ENCODE assay signal across 25 mouse cellular contexts in genomic region chr15:102468675-102469370, GRCm38 (mm10). TPM values are rescaled to one million over a fixed set of nuclear protein-coding genes. Genes with fewer than 3 reads are reported as not detected.
DNase-seq lines count a peak whose midpoint lies in the region; ATAC-seq and TF ChIP-seq lines count a peak whose summit lies in the region.
"Had no signal": no experiment of that assay in that cellular context is flagged by ENCODE, and none has a peak within 500 bp of the region (broad histone marks: within the 10 kb centered on the region; RNA-seq: fewer than 3 reads in every experiment).

No protein-coding gene starts in this region.

- H3K4me3 ChIP-seq in kidney, postnatal 0 days (replicated peaks; ENCODE audit: low read depth, low read length) = no peak overlapping the region
- H3K4me3 ChIP-seq in kidney, embryonic 14.5 days (ENCODE audit: low read length) = no peak overlapping the region
- no peak overlapping the region for H3K4me3 ChIP-seq in MEL (ENCODE audit: control insufficient read depth in 1 of 2, insufficient read depth in 1 of 2, low read depth in 2 of 2, low read length in 2 of 2)
- no peak overlapping the region for H3K4me3 ChIP-seq in stomach, postnatal 0 days (ENCODE audit: low read depth, low read length)
- H3K4me3 ChIP-seq: embryonic facial prominence, embryonic 13.5 days; forebrain, embryonic 12.5 days; gastrocnemius, adult 2 months; hindbrain, embryonic 12.5 days had no signal

- no peak overlapping the region for H3K27ac ChIP-seq in kidney, postnatal 0 days
- H3K27ac ChIP-seq in kidney, embryonic 14.5 days (ENCODE audit: low read depth, low read length) = no peak overlapping the region
- H3K27ac ChIP-seq in MEL (ENCODE audit: control insufficient read depth, low read depth, low read length) = no peak overlapping the region
- H3K27ac ChIP-seq in stomach, postnatal 0 days (replicated peaks) = no peak overlapping the region
- H3K27ac ChIP-seq: embryonic facial prominence, embryonic 13.5 days; forebrain, embryonic 12.5 days; hindbrain, embryonic 12.5 days had no signal

- H3K4me1 ChIP-seq in kidney, postnatal 0 days (replicated peaks; ENCODE audit: insufficient read depth, low read length) = no peaks in the 10 kb centered on the region
- H3K4me1 ChIP-seq in kidney, embryonic 14.5 days (ENCODE audit: control insufficient read depth, insufficient read depth, low read length) = peaks cover 11% of the 10 kb centered on the region; the same call in 1 of the 2 replicates
- peaks cover 6 to 9% of the 10 kb centered on the region in 2 experiments; a peak in 2 of 4 replicates for H3K4me1 ChIP-seq in MEL (ENCODE audit: control insufficient read depth in 1 of 2, insufficient read depth in 2 of 2, low read length in 2 of 2)
- H3K4me1 ChIP-seq in stomach, postnatal 0 days (replicated peaks; ENCODE audit: control insufficient read depth, insufficient read depth) = no peaks in the 10 kb centered on the region

- TF ChIP-seq CTCF in kidney, postnatal 0 days (IDR thresholded peaks at IDR 0.05; ENCODE audit: low read depth) = 0 out of 2 replicates have a peak, but pooled peaks have one; percentile 10
- TF ChIP-seq CTCF in MEL (IDR thresholded peaks at IDR 0.05 in 2 of 3, conservative IDR thresholded peaks at IDR 0.05 in 1 of 3; ENCODE audit: control insufficient read depth in 1 of 3, insufficient read depth in 1 of 3, low read depth in 2 of 3, low read length in 3 of 3, poor library complexity in 1 of 3, severe bottlenecking in 1 of 3) = peak; percentile 25 to 33 (median 26); a peak in 1 of 6 replicates
- TF ChIP-seq CTCF in stomach, postnatal 0 days (IDR thresholded peaks at IDR 0.05; ENCODE audit: low read depth) = no peak

- DNase-seq in cerebellum, adult 9-10 months = peak; percentile 43
- DNase-seq in cerebellum, postnatal 4 days (ENCODE audit: low spot score in 2 of 2) = no peak
- DNase-seq in kidney, postnatal 0 days (ENCODE audit: low spot score) = no peak
- no peak for DNase-seq in MEL (ENCODE audit: low read depth, low spot score)
- no peak for DNase-seq in stomach, postnatal 0 days (ENCODE audit: low spot score)
- no peak for DNase-seq in adrenal gland, adult 2 months
- DNase-seq: adrenal gland, postnatal 25 days; cerebellum, adult 8-10 months; cerebellum, postnatal 25 days; forebrain, postnatal 0 days; gastrocnemius, adult 2 months; gastrocnemius, postnatal 25 days; heart, postnatal 10 days; heart, postnatal 4 days had no signal

- no peak for TF ChIP-seq EP300 in MEL (IDR thresholded peaks at IDR 0.05; ENCODE audit: low read depth in 1 of 2, low read length in 2 of 2)
- TF ChIP-seq EP300 in stomach, postnatal 0 days (optimal IDR thresholded peaks at IDR 0.05) = no peak

- 0 out of 2 replicates have a peak, but pooled peaks cover 3% of the 10 kb centered on the region for H3K36me3 ChIP-seq in kidney, postnatal 0 days (ENCODE audit: insufficient read depth, low read length)
- peaks cover 2% of the 10 kb centered on the region; the same call in 1 of the 2 replicates for H3K36me3 ChIP-seq in kidney, embryonic 14.5 days (ENCODE audit: control insufficient read depth, insufficient read depth, low read length)
- H3K36me3 ChIP-seq in MEL (ENCODE audit: control insufficient read depth in 1 of 2, insufficient read depth in 2 of 2, low read length in 2 of 2) = peaks cover 13 to 23% of the 10 kb centered on the region in 2 experiments
- H3K36me3 ChIP-seq in stomach, postnatal 0 days (ENCODE audit: control insufficient read depth, insufficient read depth, low read length) = no peaks in the 10 kb centered on the region
- H3K36me3 ChIP-seq: forebrain, embryonic 12.5 days; hindbrain, embryonic 12.5 days had no signal

- 97% methylated on average over 9 of the region's 9 CpGs for WGBS in kidney, postnatal 0 days
- 92% methylated on average over 9 of the region's 9 CpGs for WGBS in kidney, embryonic 14.5 days
- 97% methylated on average over 9 of the region's 9 CpGs for WGBS in stomach, postnatal 0 days

- no peaks in the 10 kb centered on the region for H3K27me3 ChIP-seq in kidney, postnatal 0 days (ENCODE audit: insufficient read depth, low read length)
- H3K27me3 ChIP-seq in kidney, embryonic 14.5 days (ENCODE audit: control insufficient read depth, insufficient read depth, low read length) = no peaks in the 10 kb centered on the region
- H3K27me3 ChIP-seq in MEL (ENCODE audit: control insufficient read depth in 1 of 2, insufficient read depth in 2 of 2, low read length in 2 of 2) = no peaks in the 10 kb centered on the region
- no peaks in the 10 kb centered on the region for H3K27me3 ChIP-seq in stomach, postnatal 0 days (ENCODE audit: control insufficient read depth, insufficient read depth, low read length)
- H3K27me3 ChIP-seq: embryonic facial prominence, embryonic 13.5 days; forebrain, embryonic 12.5 days; hindbrain, embryonic 12.5 days had no signal

- H3K9me3 ChIP-seq in kidney, postnatal 0 days (replicated peaks; ENCODE audit: low read length) = no peaks in the 10 kb centered on the region
- no peaks in the 10 kb centered on the region for H3K9me3 ChIP-seq in kidney, embryonic 14.5 days (ENCODE audit: control insufficient read depth, low read length)
- H3K9me3 ChIP-seq in MEL (replicated peaks; ENCODE audit: insufficient read depth, low read length) = no peaks in the 10 kb centered on the region
- no peaks in the 10 kb centered on the region for H3K9me3 ChIP-seq in stomach, postnatal 0 days (ENCODE audit: control insufficient read depth, low read length)
- H3K9me3 ChIP-seq: embryonic facial prominence, embryonic 13.5 days; forebrain, embryonic 12.5 days; hindbrain, embryonic 12.5 days had no signal

- no peak overlapping the region for H3K9ac ChIP-seq in kidney, postnatal 0 days (ENCODE audit: low read depth, low read length)
- H3K9ac ChIP-seq in kidney, embryonic 14.5 days (ENCODE audit: low read depth, low read length) = no peak overlapping the region
- H3K9ac ChIP-seq in MEL (ENCODE audit: control insufficient read depth, low read depth, low read length, poor library complexity, severe bottlenecking) = no peak overlapping the region
- H3K9ac ChIP-seq in stomach, postnatal 0 days (ENCODE audit: low read length) = no peak overlapping the region
- H3K9ac ChIP-seq: embryonic facial prominence, embryonic 13.5 days; forebrain, embryonic 12.5 days; forebrain, postnatal 0 days; hindbrain, embryonic 12.5 days had no signal

- TF ChIP-seq POLR2A in MEL (IDR thresholded peaks at IDR 0.05; ENCODE audit: control insufficient read depth in 1 of 2, insufficient read depth in 1 of 2, low read depth in 1 of 2, low read length in 2 of 2, poor library complexity in 1 of 2) = no peak

- no peak overlapping the region for H3K4me2 ChIP-seq in kidney, postnatal 0 days (ENCODE audit: low read length)
- no peak overlapping the region for H3K4me2 ChIP-seq in kidney, embryonic 14.5 days (replicated peaks; ENCODE audit: low read depth, low read length)
- H3K4me2 ChIP-seq in stomach, postnatal 0 days (replicated peaks; ENCODE audit: low read depth) = no peak overlapping the region
- H3K4me2 ChIP-seq: embryonic facial prominence, embryonic 13.5 days; forebrain, embryonic 12.5 days; hindbrain, embryonic 12.5 days had no signal

- TF ChIP-seq RAD21 in MEL (IDR thresholded peaks at IDR 0.05; ENCODE audit: low read depth, low read length) = no peak

- ATAC-seq in kidney, postnatal 0 days (replicated peaks; ENCODE audit: low FRiP score, low read depth) = no peak
- ATAC-seq in kidney, embryonic 14.5 days (ENCODE audit: low FRiP score, low TSS enrichment) = no peak
- ATAC-seq in stomach, postnatal 0 days (ENCODE audit: low FRiP score, low TSS enrichment) = no peak
- ATAC-seq: activated CD4-positive, CD25-positive, alpha-beta regulatory T cell, adult 4 months; forebrain, postnatal 0 days; hindbrain, embryonic 16.5 days; inflammation-experienced regulatory T-cells, adult 6 months; intestine, postnatal 0 days had no signal

- H3K79me2 ChIP-seq in MEL (ENCODE audit: control insufficient read depth, insufficient read depth, low read length, poor library complexity) = peaks cover 27% of the 10 kb centered on the region

RNA-seq across cellular contexts. Expression of gene Pcbp2, which starts 1.5 kb away (rescaled TPM):
- polyA plus RNA-seq in kidney, postnatal 0 days (2015; fragmentation: Nextera tagmentation; extraction: Ambion mirVana) = 185 and 191 TPM in 2 replicates
- 305 and 373 TPM in 2 replicates for polyA plus RNA-seq in kidney, embryonic 14.5 days (2014; fragmentation: Nextera tagmentation; extraction: Ambion mirVana)
- total RNA-seq in MEL (2012; rRNA removed) = 359 and 427 TPM in 2 replicates
- 1,000 to 10,000 TPM in 1 of 2 experiments, 100 to 1,000 TPM in 1; 977 to 2,091 TPM for polyA plus RNA-seq in MEL (2012; ENCODE audit: insufficient read depth in 1 of 2, insufficient read length in 2 of 2, low read depth in 1 of 2, low replicate concordance in 2 of 2, missing spikeins in 1 of 2)
- polyA plus RNA-seq in stomach, postnatal 0 days (2015; fragmentation: Nextera tagmentation; extraction: Ambion mirVana) = 90.7 and 96.2 TPM in 2 replicates
- total RNA-seq in adrenal gland, adult 2 months (2021) = 100 to 1,000 TPM; 641 to 760 TPM
- 388 and 545 TPM in 2 replicates for polyA plus RNA-seq in adrenal gland, adult 2 months (2012; rRNA removed)

RNA-seq across cellular contexts. Expression of gene Prr13, which starts 10.0 kb away (rescaled TPM):
- 109 and 117 TPM in 2 replicates for polyA plus RNA-seq in kidney, postnatal 0 days (2015; fragmentation: Nextera tagmentation; extraction: Ambion mirVana)
- 87.7 and 92.6 TPM in 2 replicates for polyA plus RNA-seq in kidney, embryonic 14.5 days (2014; fragmentation: Nextera tagmentation; extraction: Ambion mirVana)
- 15.2 and 17.3 TPM in 2 replicates for total RNA-seq in MEL (2012; rRNA removed)
- polyA plus RNA-seq in MEL (2012; ENCODE audit: insufficient read depth in 1 of 2, insufficient read length in 2 of 2, low read depth in 1 of 2, low replicate concordance in 2 of 2, missing spikeins in 1 of 2) = 10 to 100 TPM in 1 of 2 experiments, not detected in 1; 73.3 TPM
- 339 and 365 TPM in 2 replicates for polyA plus RNA-seq in stomach, postnatal 0 days (2015; fragmentation: Nextera tagmentation; extraction: Ambion mirVana)
- 100 to 1,000 TPM; 105 to 197 TPM for total RNA-seq in adrenal gland, adult 2 months (2021)
- polyA plus RNA-seq in adrenal gland, adult 2 months (2012; rRNA removed) = 213 and 313 TPM in 2 replicates

RNA-seq across cellular contexts. Expression of gene Amhr2, which starts 23.7 kb away (rescaled TPM):
- polyA plus RNA-seq in kidney, postnatal 0 days (2015; fragmentation: Nextera tagmentation; extraction: Ambion mirVana) = 0.46 and 0.80 TPM in 2 replicates
- 0.51 and 0.95 TPM in 2 replicates for polyA plus RNA-seq in kidney, embryonic 14.5 days (2014; fragmentation: Nextera tagmentation; extraction: Ambion mirVana)
- 6.9 and 8.0 TPM in 2 replicates for total RNA-seq in MEL (2012; rRNA removed)
- polyA plus RNA-seq in MEL (2012; ENCODE audit: insufficient read depth in 1 of 2, insufficient read length in 2 of 2, low read depth in 1 of 2, low replicate concordance in 2 of 2, missing spikeins in 1 of 2) = 10 to 100 TPM in 1 of 2 experiments, not detected in 1; 22.7 TPM
- 0.42 and 0.80 TPM in 2 replicates for polyA plus RNA-seq in stomach, postnatal 0 days (2015; fragmentation: Nextera tagmentation; extraction: Ambion mirVana)
- total RNA-seq in adrenal gland, adult 2 months (2021) = 1 to 10 TPM; 1.0 to 1.6 TPM
- polyA plus RNA-seq in adrenal gland, adult 2 months (2012; rRNA removed) = 1.3 and 2.5 TPM in 2 replicates
- total RNA-seq: granulocyte monocyte progenitor cell, adult 5-6 weeks had no signal
- polyA plus RNA-seq: activated CD4-positive, CD25-positive, alpha-beta regulatory T cell, adult 4 months; embryonic facial prominence, embryonic 13.5 days; inflammation-experienced regulatory T-cells, adult 6 months had no signal

RNA-seq across cellular contexts. Expression of gene Gm10337, which starts 34.7 kb away (rescaled TPM):
- polyA plus RNA-seq in kidney, postnatal 0 days (2015; fragmentation: Nextera tagmentation; extraction: Ambion mirVana) = 1.8 TPM in 1 of 2 replicates, not detected in the other
- polyA plus RNA-seq in kidney, embryonic 14.5 days (2014; fragmentation: Nextera tagmentation; extraction: Ambion mirVana) = not detected in 2 replicates
- total RNA-seq in MEL (2012; rRNA removed) = not detected in 2 replicates
- polyA plus RNA-seq in MEL (2012; ENCODE audit: insufficient read depth in 1 of 2, insufficient read length in 2 of 2, low read depth in 1 of 2, low replicate concordance in 2 of 2, missing spikeins in 1 of 2) = not detected
- polyA plus RNA-seq in stomach, postnatal 0 days (2015; fragmentation: Nextera tagmentation; extraction: Ambion mirVana) = not detected in 2 replicates
- total RNA-seq in adrenal gland, adult 2 months (2021) = not detected
- not detected in 2 replicates for polyA plus RNA-seq in adrenal gland, adult 2 months (2012; rRNA removed)
- total RNA-seq: adrenal gland, adult 18-20 months; adrenal gland, postnatal 25 days; forebrain, postnatal 0 days; gastrocnemius, adult 2 months; granulocyte monocyte progenitor cell, adult 5-6 weeks had no signal
- polyA plus RNA-seq: activated CD4-positive, CD25-positive, alpha-beta regulatory T cell, adult 4 months; C2C12; inflammation-experienced regulatory T-cells, adult 6 months; intestine, postnatal 0 days had no signal

RNA-seq across cellular contexts. Expression of gene Map3k12, which starts 48.0 kb away (rescaled TPM):
- 7.8 and 8.1 TPM in 2 replicates for polyA plus RNA-seq in kidney, postnatal 0 days (2015; fragmentation: Nextera tagmentation; extraction: Ambion mirVana)
- 12.2 and 14.8 TPM in 2 replicates for polyA plus RNA-seq in kidney, embryonic 14.5 days (2014; fragmentation: Nextera tagmentation; extraction: Ambion mirVana)
- total RNA-seq in MEL (2012; rRNA removed) = 1.7 and 2.0 TPM in 2 replicates
- polyA plus RNA-seq in MEL (2012; ENCODE audit: insufficient read depth in 1 of 2, insufficient read length in 2 of 2, low read depth in 1 of 2, low replicate concordance in 2 of 2, missing spikeins in 1 of 2) = 1 to 10 TPM in 1 of 2 experiments, not detected in 1; 2.8 TPM
- polyA plus RNA-seq in stomach, postnatal 0 days (2015; fragmentation: Nextera tagmentation; extraction: Ambion mirVana) = 3.3 and 3.9 TPM in 2 replicates
- total RNA-seq in adrenal gland, adult 2 months (2021) = 10 to 100 TPM in 1 of 2 experiments, 1 to 10 TPM in 1; 5.2 to 15.1 TPM
- 10.6 and 12.0 TPM in 2 replicates for polyA plus RNA-seq in adrenal gland, adult 2 months (2012; rRNA removed)
